Mouse (Mus musculus) midbrain, embryonic 14.5 days (tissue): Measurements from ENCODE around the gene Ephb4. TPM values are rescaled to one million over a fixed set of nuclear protein-coding genes. Genes with fewer than 3 reads are reported as not detected.

Experiments
- ATAC-seq: fragments of 200-750 bp; cut with Nextera tagmentation; 2 replicates; pipeline ENCODE4 v1.8.0; 2017; ENCODE audit warnings: moderate number of reproducible peaks, moderate library complexity; ENCODE audit not compliant: low FRiP score, low TSS enrichment
- DNase-seq: peaks from one replicate; pipeline ENCODE4 v3.0.0-alpha.2; 2015
- H3K27ac ChIP-seq: fragments of 300-500 bp; sonication (generic); replicated peaks from 2 replicates; pipeline ENCODE4 v1.5.1; 2014; ENCODE audit warnings: mild to moderate bottlenecking, low read depth, low read length, moderate library complexity
- H3K27me3 ChIP-seq: fragments of 300-500 bp; sonication (generic); 2 replicates; pipeline ENCODE4 v1.6.1; 2014; ENCODE audit warnings: low read length, control low read depth, mixed read lengths; ENCODE audit not compliant: control insufficient read depth, insufficient read depth
- H3K36me3 ChIP-seq: fragments of 300-500 bp; sonication (generic); 2 replicates; pipeline ENCODE4 v1.6.1; 2014; ENCODE audit warnings: low read length, control low read depth; ENCODE audit not compliant: control insufficient read depth, insufficient read depth
- H3K4me1 ChIP-seq: fragments of 300-500 bp; sonication (generic); 2 replicates; pipeline ENCODE4 v1.6.1; 2014; ENCODE audit warnings: mild to moderate bottlenecking, antibody characterized with exemption, low read length, control low read depth; ENCODE audit not compliant: control insufficient read depth, insufficient read depth
- H3K4me2 ChIP-seq: fragments of 300-500 bp; sonication (generic); 2 replicates; pipeline ENCODE4 v1.6.1; 2014; ENCODE audit warnings: mild to moderate bottlenecking, low read length, moderate library complexity
- H3K4me3 ChIP-seq: fragments of 300-500 bp; sonication (generic); replicated peaks from 2 replicates; pipeline ENCODE4 v1.5.1; 2014; ENCODE audit warnings: low read depth, low read length
- H3K9ac ChIP-seq: fragments of 300-500 bp; sonication (generic); replicated peaks from 2 replicates; pipeline ENCODE4 v1.6.1; 2014; ENCODE audit warnings: mild to moderate bottlenecking, low read length, moderate library complexity
- H3K9me3 ChIP-seq: fragments of 300-500 bp; sonication (generic); 2 replicates; pipeline ENCODE4 v1.6.1; 2016; ENCODE audit warnings: low read length, control low read depth, mixed read lengths; ENCODE audit not compliant: control insufficient read depth
- WGBS: fragments of 180-500 bp; shearing (Covaris S2); extraction: QIAGEN DNeasy Blood & Tissue Kit; methylation state at CpG from one replicate; pipeline ENCODE4 v1.1.7; 2014; 5-methylcytosine and 5-hydroxymethylcytosine counted together
- polyA plus RNA-seq: library from polyadenylated mRNA; unstranded; fragments of >200 nt; fragmentation: Nextera tagmentation; extraction: Ambion mirVana; gene quantifications from 2 replicates; pipeline ENCODE4 v1.2.1, GENCODE M21; 2014

The Ephb4 gene
- 3.4 and 8.5 TPM in 2 replicates for polyA plus RNA-seq

DNA sequence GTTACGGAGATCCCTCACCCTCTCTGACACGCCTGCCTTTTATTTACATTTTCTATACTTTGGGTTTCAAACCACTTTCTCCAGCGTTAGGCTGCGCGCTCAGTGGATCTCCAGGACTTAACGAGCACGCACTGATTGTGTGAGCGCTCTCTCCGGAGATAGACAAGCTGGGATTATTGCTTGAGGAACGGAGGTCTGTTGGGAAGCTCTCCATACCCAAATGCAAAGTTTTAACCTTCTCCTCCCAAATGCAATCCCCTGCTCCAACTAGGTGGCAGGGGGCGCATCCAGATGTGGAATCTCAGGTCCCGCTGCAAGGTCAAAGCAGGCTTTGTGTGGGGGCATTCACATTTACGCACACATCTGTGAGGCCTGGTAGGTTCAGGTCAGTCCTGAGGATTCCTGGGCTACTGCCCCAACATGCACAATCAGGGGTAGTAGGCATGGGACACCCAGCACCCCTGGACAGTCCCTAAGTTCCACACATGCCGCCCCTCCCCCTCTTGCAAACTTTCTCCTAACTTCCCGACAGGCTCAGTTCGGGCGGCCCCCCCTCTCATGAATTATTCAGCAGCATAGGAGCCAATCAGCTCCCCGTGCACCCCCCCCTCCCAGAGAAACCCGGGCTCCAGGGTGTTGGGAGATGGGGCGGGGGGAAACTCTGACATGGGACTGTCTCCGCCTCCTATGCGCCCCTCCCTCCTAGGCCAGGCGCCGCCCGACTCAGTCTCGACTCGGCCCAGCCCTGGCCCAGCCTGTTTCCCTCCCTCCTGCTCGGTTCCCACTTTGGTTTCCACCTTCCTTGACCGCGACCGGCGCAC lies at the start of gene Ephb4:
Ephb4 (plus strand) TSS at position 726 of the 821 bp plus-strand sequence.
- peak within 1 kb of the TSS; percentile 60 for H3K9ac ChIP-seq
- DNase-seq (peak; percentile 84), ATAC-seq (peak; percentile 89)
- peaks cover 8% of the 10 kb centered on the region; the same call in 1 of the 2 replicates for H3K27me3 ChIP-seq
- H3K4me3 ChIP-seq: peak within 1 kb of the TSS; percentile 55
- peaks cover 29% of the 10 kb centered on the region for H3K4me1 ChIP-seq
- under 1% methylated on average over 32 of the region's 32 CpGs for WGBS
- no peaks in the 10 kb centered on the region for H3K36me3 ChIP-seq
- peak within 1 kb of the TSS; percentile 90 for H3K4me2 ChIP-seq
- H3K9me3 ChIP-seq: no peaks in the 10 kb centered on the region
- H3K27ac ChIP-seq: peak within 1 kb of the TSS; percentile 60

DNA sequence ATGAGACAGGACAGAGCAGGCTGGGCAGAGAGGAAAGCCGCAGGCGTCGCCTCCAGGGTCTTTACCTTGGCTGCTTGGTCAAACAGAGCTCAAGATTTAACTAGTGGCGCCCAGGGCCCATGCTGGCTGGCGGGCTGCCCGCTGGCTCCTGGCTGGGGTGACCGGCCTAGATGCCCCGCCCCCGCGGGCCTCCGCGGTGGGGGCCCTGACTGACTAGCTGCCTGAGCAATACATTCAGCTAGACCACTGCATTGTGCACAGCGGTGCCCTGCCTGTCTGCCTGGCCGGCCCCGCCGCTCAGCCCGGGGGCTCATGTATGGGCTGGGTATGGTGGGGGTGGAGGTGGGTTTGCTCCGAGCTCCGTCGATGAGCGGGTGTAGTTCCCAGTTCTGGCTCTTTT lies 48.7 kb upstream of the Ephb4 start:
- H3K27me3 ChIP-seq: no peaks in the 10 kb centered on the region
- ATAC-seq: no peak

GRCm38 (mm10) chr5:137303609-137304008 lies 46.3 kb upstream of the Ephb4 start:
- H3K27me3 ChIP-seq: no peaks in the 10 kb centered on the region
- no peaks in the 10 kb centered on the region for H3K9me3 ChIP-seq
- WGBS: 88% methylated on average over 4 of the region's 4 CpGs
- H3K4me1 ChIP-seq: peaks cover 20% of the 10 kb centered on the region
- no peak overlapping the region for H3K4me3 ChIP-seq
- H3K4me2 ChIP-seq: no peak overlapping the region
- H3K9ac ChIP-seq: no peak overlapping the region; the same call in 1 of the 2 replicates
- ATAC-seq: no peak
- H3K27ac ChIP-seq: no peak overlapping the region
- H3K36me3 ChIP-seq: peaks cover 58% of the 10 kb centered on the region
- no peak for DNase-seq

More for the DNA sequence above, 48.7 kb upstream of the Ephb4 start:
- Histone ChIP-seq H3K4me3 (no peak overlapping the region), H3K4me2 (no peak overlapping the region), H3K27ac (no peak overlapping the region), H3K36me3 (peaks cover 82% of the 10 kb centered on the region), H3K9me3 (no peaks in the 10 kb centered on the region), H3K4me1 (peaks cover 18% of the 10 kb centered on the region), H3K9ac (no peak overlapping the region)
- WGBS: 73% methylated on average over 21 of the region's 21 CpGs
- DNase-seq: peak; percentile 43

DNA sequence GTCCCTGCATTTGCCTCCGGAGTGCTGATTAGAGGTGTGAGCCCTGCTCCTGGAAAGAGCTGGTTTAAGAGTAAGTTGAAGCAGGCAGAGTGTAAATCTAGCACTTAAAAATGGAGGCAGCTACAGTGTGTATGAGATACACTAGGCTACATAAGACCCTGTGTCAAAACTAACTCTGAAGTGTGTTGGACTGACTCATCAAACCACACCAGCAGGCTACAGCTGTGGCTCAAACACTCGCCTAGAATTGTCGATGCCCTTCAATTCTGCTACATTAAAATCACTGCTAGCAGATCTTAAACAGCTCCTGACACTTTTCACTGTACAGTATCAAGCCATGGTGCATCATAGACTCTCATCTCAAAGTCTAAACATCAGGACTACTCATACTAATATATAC lies 45.7 kb upstream of the Ephb4 start:
- H3K27ac ChIP-seq: no peak overlapping the region
- no peak for ATAC-seq
- H3K4me1 ChIP-seq: peaks cover 20% of the 10 kb centered on the region
- H3K9me3 ChIP-seq: no peaks in the 10 kb centered on the region
- no peaks in the 10 kb centered on the region for H3K27me3 ChIP-seq
- 88% methylated on average over 3 of the region's 3 CpGs for WGBS
- DNase-seq: no peak
- H3K9ac ChIP-seq: no peak overlapping the region; the same call in 1 of the 2 replicates
- H3K4me2 ChIP-seq: no peak overlapping the region
- H3K4me3 ChIP-seq: no peak overlapping the region
- H3K36me3 ChIP-seq: peaks cover 53% of the 10 kb centered on the region

DNA sequence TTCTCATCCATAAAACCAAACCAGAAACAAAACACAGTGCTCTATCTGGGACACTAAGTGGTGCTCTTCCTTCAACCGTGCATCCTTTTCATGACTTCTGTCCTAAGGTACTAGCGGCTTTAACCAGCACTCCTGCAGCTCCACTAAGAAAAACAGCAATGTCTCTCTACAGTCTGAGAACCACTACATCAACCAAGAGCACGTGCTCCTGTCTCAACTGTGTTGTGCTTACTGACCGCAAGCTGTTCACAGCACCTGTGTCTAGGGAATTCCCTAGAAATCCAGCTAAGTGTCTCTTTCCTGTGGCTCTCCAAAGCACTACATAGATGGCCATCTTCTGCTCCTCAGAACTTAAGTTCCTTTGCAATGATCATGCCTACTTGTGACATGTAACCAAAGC lies 45.1 kb upstream of the Ephb4 start:
- Histone ChIP-seq H3K9me3 (no peaks in the 10 kb centered on the region), H3K36me3 (peaks cover 51% of the 10 kb centered on the region), H3K4me3 (no peak overlapping the region), H3K4me2 (peak overlapping the region; percentile 89), H3K27ac (no peak overlapping the region), H3K4me1 (peaks cover 20% of the 10 kb centered on the region), H3K27me3 (no peaks in the 10 kb centered on the region), H3K9ac (peak overlapping the region; percentile 2)
- no peak for DNase-seq
- 79% methylated on average over 4 of the region's 4 CpGs for WGBS
- ATAC-seq: no peak

DNA sequence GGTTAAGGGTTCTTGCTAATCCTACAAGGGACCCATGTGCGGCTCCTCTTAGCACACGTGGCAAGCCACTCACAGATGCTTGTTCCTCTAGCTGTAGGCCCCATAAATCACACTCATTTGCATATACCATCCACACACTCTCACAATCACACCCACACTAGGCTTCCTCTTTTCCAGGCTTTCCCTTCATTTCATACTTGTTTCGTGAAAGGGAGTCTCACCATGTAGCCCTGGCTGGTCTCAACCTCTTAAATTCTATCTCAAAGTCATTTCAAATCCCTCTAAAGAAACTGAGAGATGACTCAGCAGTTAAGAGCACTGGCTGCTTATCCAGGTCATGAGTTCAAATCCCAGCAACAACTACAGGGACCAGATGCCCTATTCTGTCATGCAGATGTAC lies 44.1 kb upstream of the Ephb4 start:
- peaks cover 20% of the 10 kb centered on the region for H3K4me1 ChIP-seq
- H3K9me3 ChIP-seq: no peaks in the 10 kb centered on the region
- no peak for DNase-seq
- peak overlapping the region; percentile 89 for H3K4me2 ChIP-seq
- WGBS: 72% methylated on average over 3 of the region's 3 CpGs
- H3K4me3 ChIP-seq: peak overlapping the region; percentile 89
- H3K9ac ChIP-seq: peak overlapping the region; percentile 98
- peaks cover 49% of the 10 kb centered on the region for H3K36me3 ChIP-seq
- no peaks in the 10 kb centered on the region for H3K27me3 ChIP-seq
- no peak for ATAC-seq
- H3K27ac ChIP-seq: no peak overlapping the region

GRCm38 (mm10) chr5:137306439-137307005 lies 43.4 kb upstream of the Ephb4 start:
- no peaks in the 10 kb centered on the region for H3K27me3 ChIP-seq
- peaks cover 42% of the 10 kb centered on the region for H3K36me3 ChIP-seq
- H3K4me1 ChIP-seq: peaks cover 20% of the 10 kb centered on the region
- peak overlapping the region; percentile 89 for H3K4me2 ChIP-seq
- no peaks in the 10 kb centered on the region for H3K9me3 ChIP-seq
- peak overlapping the region; percentile 89 for H3K4me3 ChIP-seq
- peak overlapping the region; percentile 98 for H3K9ac ChIP-seq
- ATAC-seq (no peak), DNase-seq (no peak)
- peak overlapping the region; percentile 97 for H3K27ac ChIP-seq
- 14% methylated on average over 12 of the region's 12 CpGs for WGBS

DNA sequence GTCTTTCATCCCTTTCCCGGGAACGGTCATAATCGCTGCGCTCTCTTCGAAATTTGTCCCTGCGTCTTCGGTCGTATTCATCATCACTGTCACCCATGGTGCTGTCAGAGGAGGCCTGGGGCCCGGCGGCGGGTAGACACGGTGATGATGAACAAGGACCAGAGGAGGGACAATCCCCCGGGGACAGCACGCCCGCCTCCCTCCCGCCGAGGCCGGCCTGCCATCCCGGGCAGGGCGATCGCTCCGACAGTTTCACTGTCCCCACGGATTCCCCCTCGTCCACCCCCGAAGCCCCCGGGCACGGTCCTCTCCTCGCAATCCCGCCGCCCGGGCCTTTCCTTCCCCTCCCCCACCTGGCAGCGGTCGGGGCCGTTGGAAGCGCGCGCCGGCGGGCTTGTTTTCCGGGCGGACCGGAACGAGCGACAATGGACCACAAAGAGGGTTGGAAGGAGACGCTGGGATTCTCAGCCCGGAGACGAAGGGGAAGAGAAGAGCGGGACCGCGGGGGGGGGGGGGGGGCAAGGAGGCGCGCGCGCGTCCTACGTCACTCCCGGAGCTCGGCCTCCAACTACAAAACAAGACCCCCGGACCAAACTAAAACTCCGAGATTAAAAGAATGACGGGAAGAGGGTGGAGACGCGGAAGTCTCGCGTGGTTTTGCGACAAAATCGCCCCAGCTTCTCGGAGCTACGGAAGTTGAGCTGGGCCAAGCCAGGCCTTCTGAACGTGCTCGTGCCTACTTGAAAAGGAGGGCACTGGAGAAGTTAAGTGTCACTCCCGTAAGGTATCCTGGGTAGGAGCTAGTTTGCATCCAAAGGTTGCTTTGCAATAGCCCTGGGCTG lies 42.6 kb upstream of the Ephb4 start, which contains the start of gene Srrt:
Srrt (minus strand) TSS at position 604 of the 842 bp plus-strand sequence.
- WGBS: under 1% methylated on average over 71 of the region's 72 CpGs
- DNase-seq: peak; percentile 97

More for the DNA sequence above, 42.6 kb upstream of the Ephb4 start, which contains the start of gene Srrt:
- peak within 1 kb of the TSS; percentile 98 for H3K9ac ChIP-seq
- H3K27ac ChIP-seq: peak within 1 kb of the TSS; percentile 97
- H3K27me3 ChIP-seq: no peaks in the 10 kb centered on the region
- H3K4me3 ChIP-seq: peak within 1 kb of the TSS; percentile 89
- peaks cover 20% of the 10 kb centered on the region for H3K4me1 ChIP-seq
- peak; percentile 90 for ATAC-seq
- peaks cover 34% of the 10 kb centered on the region for H3K36me3 ChIP-seq
- H3K4me2 ChIP-seq: peak within 1 kb of the TSS; percentile 89
- no peaks in the 10 kb centered on the region for H3K9me3 ChIP-seq
